Mouse (Mus musculus): ENCODE measurements around the gene Kcnk4. TPM values are rescaled to one million over a fixed set of nuclear protein-coding genes. Genes with fewer than 3 reads are reported as not detected.
A peak's percentile ranks its signal among the peaks of the same experiment; 100 is the strongest.

Gene Kcnk4
- polyA plus RNA-seq, 1 experiment from 2014 or later, result 0.05 TPM

DNA sequence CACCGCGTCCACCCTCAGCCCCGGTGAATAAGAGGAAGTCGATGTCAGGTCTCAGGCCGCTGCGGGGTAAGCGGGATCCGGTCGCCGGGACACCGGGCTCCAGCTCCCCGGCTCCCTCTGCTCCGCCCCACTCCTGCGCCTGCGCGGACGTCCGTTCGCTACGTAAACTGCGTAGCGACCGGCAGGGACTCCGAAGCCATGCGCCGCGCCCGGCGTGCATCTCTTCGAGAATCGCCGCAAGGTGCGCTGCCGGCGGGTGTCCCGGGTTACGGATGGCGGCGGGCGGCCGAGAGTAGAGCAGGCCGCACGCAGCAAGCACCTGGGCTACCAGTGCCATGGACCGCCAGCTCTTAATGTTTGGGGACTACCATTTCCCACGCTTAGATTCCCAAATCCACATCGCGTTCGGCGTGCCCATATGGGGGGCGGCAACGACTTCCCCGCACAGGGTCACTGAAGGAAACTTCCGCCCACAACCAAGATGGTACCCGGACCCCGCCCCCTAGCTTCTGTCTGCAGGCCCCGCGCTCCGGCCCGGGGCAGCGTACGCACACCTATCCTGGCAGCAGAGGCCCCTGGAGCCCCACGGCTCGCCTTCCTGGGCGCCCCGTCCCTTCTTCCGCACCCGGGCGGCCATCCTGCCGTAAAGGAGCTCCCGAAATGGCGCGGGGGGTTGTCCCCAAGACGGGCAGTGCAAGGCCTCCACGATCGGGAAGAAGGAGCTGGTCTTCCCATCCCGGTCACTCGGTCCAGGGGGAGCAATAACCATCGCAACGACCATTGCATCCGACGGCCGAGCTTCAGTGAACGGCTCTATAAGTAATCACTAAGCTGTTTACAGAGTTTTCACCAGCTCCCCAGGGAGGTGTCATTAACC, 7.3 kb upstream of the Kcnk4 start, which contains the start of gene Bad:
TSS of gene Bad (plus strand) at position 490 of the 877 bp plus-strand sequence.
- Histone ChIP-seq H3K4me2 (peak within 1 kb of the TSS; percentile 98), H3K27ac (peak within 1 kb of the TSS; percentile 94), H3K4me1 (peaks cover 30% of the 10 kb centered on the region), H3K27me3 (replicated peaks) (peaks cover 11% of the 10 kb centered on the region), H3K36me3 (peaks cover 18% of the 10 kb centered on the region), H3K4me3 (peak within 1 kb of the TSS; percentile 88), H3K9ac (peak within 1 kb of the TSS; percentile 86), H3K9me3 (replicated peaks) (no peaks in the 10 kb centered on the region)
- peak; percentile 74 for ATAC-seq
- under 1% methylated on average over 83 of the region's 83 CpGs for WGBS (ENCODE audit: insufficient replicate concordance)

DNA sequence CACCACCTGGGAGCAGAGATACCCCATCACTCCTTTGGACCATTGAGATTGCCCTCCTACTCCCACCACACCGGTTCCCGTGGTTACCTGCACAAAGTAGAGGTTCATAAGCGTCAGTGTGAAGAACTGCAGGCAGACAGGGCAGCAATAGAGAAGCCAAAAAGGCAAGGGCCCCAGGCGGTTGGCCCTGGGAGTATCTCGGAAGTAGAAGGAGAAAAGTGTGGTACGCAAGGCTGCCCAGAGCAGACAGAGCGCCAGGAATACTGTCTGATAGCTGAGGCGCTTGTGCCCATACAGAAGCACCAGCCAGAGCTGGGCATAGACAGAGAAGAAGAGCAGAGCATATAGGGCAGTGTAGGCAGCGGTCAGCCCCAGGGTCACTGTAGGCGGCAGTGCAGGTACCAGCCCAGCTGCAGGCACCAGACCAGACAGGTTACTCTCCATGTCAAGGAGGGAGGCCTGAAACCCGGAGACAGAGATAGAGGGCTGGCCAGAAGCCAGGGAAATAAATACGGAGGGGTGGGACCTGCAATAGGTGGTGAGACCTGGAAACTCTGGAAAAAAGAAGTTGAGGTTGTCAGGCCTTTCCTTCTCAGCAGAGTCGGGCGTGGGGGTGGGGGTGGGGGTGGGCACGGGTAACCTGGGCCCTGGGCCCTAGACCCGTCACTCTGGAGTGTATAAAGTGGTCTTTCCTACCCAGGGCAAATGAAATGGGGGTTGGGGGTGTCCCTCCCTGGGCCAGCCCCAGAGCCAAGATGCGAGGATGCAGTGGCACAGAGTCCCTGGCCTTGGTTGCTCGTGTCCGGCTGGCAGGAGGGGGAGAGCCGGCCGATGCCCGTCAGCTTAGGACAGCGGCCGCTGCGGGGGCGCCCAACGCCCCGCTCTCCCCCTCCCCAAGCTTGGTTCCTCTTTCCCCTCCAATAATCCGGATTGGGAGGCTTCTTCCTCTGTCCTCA, 6.4 kb upstream of the Kcnk4 start:
- H3K9me3 ChIP-seq (replicated peaks), result no peaks in the 10 kb centered on the region
- WGBS (ENCODE audit: insufficient replicate concordance), result 27% methylated on average over 28 of the region's 29 CpGs
- peak overlapping the region; percentile 94 for H3K27ac ChIP-seq
- H3K4me1 ChIP-seq, result peaks cover 30% of the 10 kb centered on the region
- no peak for ATAC-seq
- H3K9ac ChIP-seq, result peak overlapping the region; percentile 86
- peak overlapping the region; percentile 88 for H3K4me3 ChIP-seq
- H3K36me3 ChIP-seq, result peaks cover 12% of the 10 kb centered on the region
- peak overlapping the region; percentile 98 for H3K4me2 ChIP-seq
- H3K27me3 ChIP-seq (replicated peaks), result peaks cover 19% of the 10 kb centered on the region

DNA sequence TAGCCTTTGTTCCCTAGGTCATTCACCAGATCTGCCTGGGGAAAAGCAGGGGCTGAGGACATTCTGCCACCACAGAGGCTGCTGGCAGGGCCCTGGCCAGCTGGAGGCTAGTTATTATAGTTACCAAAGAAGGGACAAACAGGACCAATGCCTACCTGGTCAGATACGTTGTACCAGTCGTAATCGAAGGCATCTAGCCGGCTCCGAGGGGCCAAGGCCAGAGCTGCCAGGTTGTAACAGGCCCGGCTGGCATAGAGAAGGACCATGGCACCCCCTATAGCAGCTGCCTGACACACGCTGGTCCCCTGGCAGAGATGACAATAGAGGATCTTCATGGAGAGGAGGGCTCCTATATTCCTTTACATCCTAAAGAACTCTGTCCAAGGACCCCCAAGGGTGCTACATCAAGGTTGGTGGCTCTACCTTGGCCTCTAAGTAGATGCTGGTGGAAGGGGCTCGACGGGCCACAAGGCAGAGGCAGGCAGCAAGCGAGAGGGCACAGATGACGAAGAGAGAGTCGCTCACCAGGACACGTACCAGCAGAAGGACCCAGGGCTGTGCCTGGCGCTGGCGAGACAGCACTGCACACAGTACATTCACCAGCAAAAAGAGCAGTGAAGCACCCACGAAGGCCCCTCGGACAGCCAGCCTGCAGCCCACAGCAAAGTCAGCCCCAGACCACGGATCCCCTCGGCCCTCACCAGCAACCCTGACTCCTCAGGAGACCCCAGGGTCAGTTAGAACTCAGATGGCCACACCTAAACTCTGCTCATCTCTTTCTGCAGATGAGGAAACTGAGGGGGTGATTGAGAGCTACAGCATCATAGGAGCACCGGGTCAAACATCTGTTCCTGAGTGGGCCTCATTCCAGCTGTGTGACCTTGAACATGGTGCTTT, 5.0 kb upstream of the Kcnk4 start:
- H3K4me3 ChIP-seq, result no peak overlapping the region
- H3K36me3 ChIP-seq, result peaks cover under 1% of the 10 kb centered on the region; the same call in 1 of the 2 replicates
- no peak overlapping the region for H3K27ac ChIP-seq
- WGBS (ENCODE audit: insufficient replicate concordance), result 78% methylated on average over 20 of the region's 20 CpGs
- no peak for ATAC-seq
- H3K4me2 ChIP-seq, result no peak overlapping the region
- peaks cover 32% of the 10 kb centered on the region for H3K27me3 ChIP-seq (replicated peaks)
- no peaks in the 10 kb centered on the region for H3K9me3 ChIP-seq (replicated peaks)
- no peak overlapping the region for H3K9ac ChIP-seq
- H3K4me1 ChIP-seq, result peaks cover 30% of the 10 kb centered on the region

DNA sequence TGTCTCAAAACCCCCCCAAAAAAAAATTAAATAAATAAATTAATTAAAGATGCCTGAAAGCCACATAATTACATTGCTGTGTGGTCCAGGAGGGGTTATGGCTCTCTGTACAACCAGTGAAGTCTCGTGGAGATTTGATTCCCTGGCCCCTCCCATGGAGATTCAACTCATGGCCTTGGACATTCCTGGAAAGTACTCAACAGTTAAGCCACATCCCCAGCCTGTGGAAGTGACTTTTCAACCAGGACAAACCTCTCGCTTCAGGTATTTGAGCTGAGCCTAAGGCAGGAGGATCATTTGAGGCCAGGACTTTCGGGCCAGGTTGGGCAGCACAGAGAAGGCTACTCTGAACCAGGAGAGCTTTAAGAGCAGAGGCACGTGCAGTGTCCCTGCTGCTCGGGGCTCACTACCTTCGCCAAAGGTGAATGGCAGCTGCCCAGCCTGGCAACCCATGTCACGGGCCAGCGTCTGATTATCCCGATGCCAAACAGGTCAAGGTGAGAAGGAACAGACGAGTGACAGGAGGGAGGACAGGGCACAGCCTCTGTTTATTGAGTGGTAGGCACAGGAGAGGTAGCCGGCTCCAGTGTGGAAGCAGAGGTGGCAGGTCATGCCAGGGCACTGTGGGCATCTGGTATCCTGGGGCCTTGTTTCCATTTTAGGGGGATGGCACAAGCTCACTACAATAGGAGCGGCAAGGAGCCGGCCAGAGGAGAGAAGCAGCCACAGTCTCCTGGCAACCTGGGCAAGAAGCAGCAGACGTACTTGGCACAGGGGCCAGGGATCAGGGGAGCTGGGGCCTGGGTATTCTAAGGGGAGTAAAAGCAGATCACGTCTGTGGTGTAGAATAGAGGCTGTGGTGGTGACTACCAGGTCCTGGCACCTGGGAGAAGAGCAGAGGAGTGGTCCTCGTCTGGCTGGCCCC, 3.5 kb upstream of the Kcnk4 start:
- Histone ChIP-seq H3K27ac (no peak overlapping the region), H3K4me3 (no peak overlapping the region), H3K36me3 (no peaks in the 10 kb centered on the region), H3K9me3 (replicated peaks) (no peaks in the 10 kb centered on the region), H3K27me3 (replicated peaks) (peaks cover 47% of the 10 kb centered on the region), H3K4me1 (peaks cover 26% of the 10 kb centered on the region), H3K9ac (no peak overlapping the region), H3K4me2 (no peak overlapping the region)
- 72% methylated on average over 16 of the region's 16 CpGs for WGBS (ENCODE audit: insufficient replicate concordance)
- ATAC-seq, result no peak

DNA sequence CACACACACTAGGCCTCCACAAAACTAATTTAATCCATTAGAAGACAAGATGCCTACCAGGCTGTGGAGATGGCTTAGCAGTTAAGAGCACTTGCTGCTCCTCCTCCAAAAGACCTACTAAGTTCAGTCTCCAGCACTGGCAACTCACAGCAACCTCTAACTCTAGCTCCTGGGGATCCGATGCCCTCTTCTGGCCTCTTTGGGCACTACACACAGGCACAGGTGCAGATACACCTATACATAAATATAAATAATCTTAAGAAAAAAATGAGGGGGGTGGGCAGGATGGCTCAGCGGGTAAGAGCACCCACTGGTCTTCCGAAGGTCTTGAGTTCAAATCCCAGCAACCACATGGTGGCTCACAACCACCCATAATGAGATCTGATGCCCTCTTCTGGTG, 2.0 kb upstream of the Kcnk4 start:
- ATAC-seq, result no peak
- Histone ChIP-seq H3K4me1 (peaks cover 23% of the 10 kb centered on the region), H3K9me3 (replicated peaks) (no peaks in the 10 kb centered on the region), H3K4me3 (no peak overlapping the region), H3K27me3 (replicated peaks) (peaks cover 62% of the 10 kb centered on the region), H3K4me2 (no peak overlapping the region), H3K9ac (no peak overlapping the region), H3K36me3 (no peaks in the 10 kb centered on the region), H3K27ac (no peak overlapping the region)
- 12% methylated on average over 3 of the region's 3 CpGs for WGBS (ENCODE audit: insufficient replicate concordance)

DNA sequence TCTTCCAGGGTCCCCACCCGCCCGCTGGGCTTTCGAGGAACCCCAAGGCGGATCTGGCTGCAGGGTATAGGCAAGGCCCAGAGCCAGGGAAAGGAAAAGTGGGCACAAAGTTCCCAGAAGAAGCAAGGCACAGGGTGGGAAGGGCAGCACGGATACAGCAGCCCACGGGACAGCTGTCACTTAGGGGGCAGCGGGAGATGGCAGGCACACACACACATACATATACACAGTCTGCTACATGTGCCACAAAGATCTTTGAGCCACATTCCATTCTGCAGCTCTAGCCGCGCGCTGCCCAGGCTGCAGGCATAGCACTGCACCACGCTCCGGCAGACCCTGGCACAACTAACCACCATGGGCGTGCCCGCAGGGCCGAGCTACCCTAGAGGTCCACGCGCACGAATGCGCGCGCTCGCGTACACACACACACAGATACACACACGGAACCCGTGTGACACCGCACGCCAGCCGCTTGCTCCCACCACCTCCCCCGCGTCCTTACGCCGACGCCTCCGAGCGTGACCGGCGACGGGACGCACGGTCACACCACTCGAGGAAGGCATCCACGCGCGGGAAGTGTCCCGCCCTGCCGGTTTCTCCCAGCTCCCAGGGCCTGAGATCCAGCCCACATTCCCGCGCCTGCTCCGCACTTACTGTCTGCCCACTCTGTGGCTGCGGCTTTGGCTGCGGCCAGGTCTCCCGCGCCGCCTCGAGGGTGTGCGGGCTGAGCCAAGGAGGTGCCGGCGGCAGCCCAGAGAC, 700 bp downstream of the Kcnk4 start:
- Histone ChIP-seq H3K9ac (no peak overlapping the region), H3K9me3 (replicated peaks) (no peaks in the 10 kb centered on the region), H3K4me2 (peak overlapping the region; percentile 52), H3K27ac (no peak overlapping the region), H3K4me1 (peaks cover 9% of the 10 kb centered on the region), H3K4me3 (peak overlapping the region; percentile 22), H3K27me3 (replicated peaks) (peaks cover 89% of the 10 kb centered on the region), H3K36me3 (no peaks in the 10 kb centered on the region)
- 8% methylated on average over 58 of the region's 58 CpGs for WGBS (ENCODE audit: insufficient replicate concordance)
- ATAC-seq, result no peak

DNA sequence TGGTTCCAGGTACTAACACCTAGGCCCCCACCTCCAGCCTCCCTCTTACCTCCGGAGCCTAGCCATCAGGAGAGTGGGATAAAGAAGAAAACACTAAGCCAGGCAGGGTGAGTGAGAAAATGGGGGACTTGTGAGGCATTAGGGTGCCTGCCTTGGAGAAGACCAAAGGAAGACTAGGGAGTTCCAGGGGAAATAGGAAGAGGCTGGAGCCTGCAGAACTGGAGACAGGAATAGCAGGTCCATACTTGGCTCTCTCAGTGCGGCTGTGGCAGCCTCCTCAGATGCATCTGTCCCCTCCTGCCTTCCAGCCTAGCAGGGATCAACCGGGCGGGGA, 1.2 kb downstream of the Kcnk4 start:
- Histone ChIP-seq H3K27ac (no peak overlapping the region), H3K4me3 (no peak overlapping the region), H3K36me3 (no peaks in the 10 kb centered on the region), H3K9me3 (replicated peaks) (no peaks in the 10 kb centered on the region), H3K9ac (no peak overlapping the region), H3K4me1 (peaks cover 9% of the 10 kb centered on the region), H3K4me2 (no peak overlapping the region), H3K27me3 (replicated peaks) (peaks cover 89% of the 10 kb centered on the region)
- 23% methylated on average over 4 of the region's 4 CpGs for WGBS (ENCODE audit: insufficient replicate concordance)
- no peak for ATAC-seq

DNA sequence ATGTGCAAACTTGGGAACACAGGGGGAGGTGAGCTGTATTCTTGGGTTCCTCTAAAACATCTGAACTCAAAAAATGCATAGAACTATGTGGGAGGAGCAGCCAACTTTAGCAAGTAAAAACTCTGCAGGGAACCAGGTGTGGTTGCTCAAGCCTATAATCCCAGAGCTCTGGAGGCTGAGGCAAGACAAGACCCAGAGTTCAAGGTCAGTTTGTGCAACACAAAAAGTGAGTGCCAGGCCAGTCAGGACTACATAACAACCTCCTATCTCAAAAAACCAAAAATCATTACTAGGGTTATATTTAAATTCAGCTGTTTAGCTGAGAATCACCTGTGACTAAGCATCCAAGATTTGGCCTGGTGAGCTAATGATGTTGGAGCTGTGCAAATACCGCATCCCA, 2.3 kb downstream of the Kcnk4 start:
- WGBS (ENCODE audit: insufficient replicate concordance), result 67% methylated on average over 1 of the region's 1 CpGs
- H3K4me1 ChIP-seq, result peaks cover 11% of the 10 kb centered on the region
- no peaks in the 10 kb centered on the region for H3K9me3 ChIP-seq (replicated peaks)
- H3K27me3 ChIP-seq (replicated peaks), result peaks cover 94% of the 10 kb centered on the region
- no peak overlapping the region for H3K27ac ChIP-seq
- H3K9ac ChIP-seq, result no peak overlapping the region
- H3K4me3 ChIP-seq, result no peak overlapping the region
- no peak for ATAC-seq
- no peaks in the 10 kb centered on the region for H3K36me3 ChIP-seq
- H3K4me2 ChIP-seq, result no peak overlapping the region

DNA sequence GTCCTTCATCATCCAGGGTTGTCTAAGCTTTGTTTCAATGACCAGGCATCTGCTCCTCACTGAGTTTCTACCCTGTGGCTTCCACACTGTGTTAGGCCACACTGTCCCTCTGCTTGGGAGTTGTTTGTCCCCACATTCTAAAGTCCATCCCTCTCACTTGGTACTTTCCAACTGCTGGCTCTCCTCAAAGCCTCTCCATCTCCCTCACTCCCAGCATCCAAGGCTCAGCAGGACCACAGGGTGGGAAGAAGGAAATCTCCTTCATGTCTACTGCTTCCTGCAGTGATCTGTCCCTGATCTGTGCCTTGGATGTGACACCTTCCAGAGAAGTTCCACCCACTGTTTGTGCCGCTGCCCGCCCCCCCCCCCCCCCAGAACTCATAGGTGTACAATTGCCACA, 3.3 kb downstream of the Kcnk4 start:
- H3K27ac ChIP-seq, result no peak overlapping the region
- H3K4me1 ChIP-seq, result peaks cover 22% of the 10 kb centered on the region
- 5% methylated on average over 2 of the region's 2 CpGs for WGBS (ENCODE audit: insufficient replicate concordance)
- no peak overlapping the region for H3K9ac ChIP-seq
- H3K4me3 ChIP-seq, result no peak overlapping the region
- peaks cover 100% of the 10 kb centered on the region for H3K27me3 ChIP-seq (replicated peaks)
- no peak overlapping the region for H3K4me2 ChIP-seq
- no peak for ATAC-seq
- H3K9me3 ChIP-seq (replicated peaks), result no peaks in the 10 kb centered on the region
- H3K36me3 ChIP-seq, result no peaks in the 10 kb centered on the region

DNA sequence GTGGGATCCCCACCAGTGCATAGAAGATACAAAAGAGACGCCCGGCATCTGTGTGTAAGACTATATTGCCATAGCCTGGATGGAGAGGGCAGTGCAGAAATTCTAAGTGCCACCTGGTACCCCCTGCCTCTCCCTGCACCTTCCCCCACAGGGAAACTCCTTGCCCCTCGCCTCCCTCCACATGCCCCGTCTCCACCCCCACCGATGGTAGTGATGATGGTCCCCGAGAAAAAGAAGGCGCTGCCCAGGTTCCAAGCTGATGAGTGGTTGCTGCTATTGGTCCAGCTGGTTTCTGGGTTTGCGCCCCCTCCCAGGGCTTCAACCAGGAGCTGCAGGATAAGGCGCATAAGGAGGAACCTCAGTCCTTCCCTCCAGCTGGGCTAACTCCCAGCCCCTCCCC, 6.2 kb downstream of the Kcnk4 start:
- WGBS (ENCODE audit: insufficient replicate concordance), result 18% methylated on average over 9 of the region's 9 CpGs
- Histone ChIP-seq H3K4me1 (peaks cover 31% of the 10 kb centered on the region), H3K27me3 (replicated peaks) (peaks cover 100% of the 10 kb centered on the region), H3K4me3 (no peak overlapping the region), H3K9ac (no peak overlapping the region), H3K4me2 (no peak overlapping the region), H3K36me3 (no peaks in the 10 kb centered on the region), H3K9me3 (replicated peaks) (no peaks in the 10 kb centered on the region), H3K27ac (no peak overlapping the region)
- ATAC-seq, result no peak

Measured in liver, embryonic 12.5 days (tissue).